Mouse (Mus musculus) heart, adult 2 months (tissue): ENCODE measurements at regions not wholly inside any gene's neighbourhood (a gene's known extent, or its start where the extent isn't known, plus 50 kb on each side); places are given as distances from the start of the nearest gene placed in this dataset.

Experiments used
- DNase-seq, 2 experiments: peaks; one replicate each; pipeline ENCODE4 v3.0.0; 2021
- H3K27ac ChIP-seq: fragments of 200-600 bp; 2 replicates; pipeline ENCODE4 v1.8.1; 2022
- H3K27me3 ChIP-seq: fragments of 200-500 bp; 2 replicates; pipeline ENCODE4 v1.6.1; 2012; ENCODE audit warnings: mild to moderate bottlenecking, low read length, inconsistent platforms, mixed read lengths; ENCODE audit not compliant: control insufficient read depth, insufficient read depth
- H3K36me3 ChIP-seq: fragments of 200-500 bp; 2 replicates; pipeline ENCODE4 v1.6.1; 2012; ENCODE audit warnings: low read length, inconsistent platforms; ENCODE audit not compliant: control insufficient read depth, insufficient read depth
- H3K4me1 ChIP-seq: fragments of 200-500 bp; 2 replicates; pipeline ENCODE4 v1.6.1; 2011; ENCODE audit warnings: low read length; ENCODE audit not compliant: control insufficient read depth, insufficient read depth
- H3K4me3 ChIP-seq: fragments of 200-600 bp; 2 replicates; pipeline ENCODE4 v1.8.1; 2022
- H3K79me2 ChIP-seq: fragments of 200-500 bp; replicated peaks from 2 replicates; pipeline ENCODE4 v1.6.1; 2012; ENCODE audit warnings: mild to moderate bottlenecking, inconsistent platforms, low read length, moderate library complexity, mixed read lengths; ENCODE audit not compliant: control insufficient read depth, insufficient read depth
- H3K9ac ChIP-seq: fragments of 200-500 bp; 2 replicates; pipeline ENCODE4 v1.6.1; 2012; ENCODE audit warnings: low read depth, mild to moderate bottlenecking, control low read depth, inconsistent platforms, low read length, mixed read lengths
- CTCF ChIP-seq: fragments of 200-600 bp; IDR thresholded peaks from 2 replicates; pipeline ENCODE4 v1.8.1; 2022; ENCODE audit warnings: antibody characterized with exemption, mild to moderate bottlenecking, moderate library complexity
- EP300 ChIP-seq: fragments of 200-500 bp; IDR thresholded peaks from 2 replicates; pipeline ENCODE4 v1.6.1; 2011; ENCODE audit warnings: low read depth, low read length, control low read depth; ENCODE audit not compliant: insufficient read depth
- POLR2A ChIP-seq: fragments of 200-500 bp; IDR thresholded peaks from 2 replicates; pipeline ENCODE4 v1.6.1; 2011; ENCODE audit warnings: mild to moderate bottlenecking, low read depth, low read length, control low read depth; ENCODE audit not compliant: insufficient read depth
- WGBS: fragments of 180-500 bp; shearing (Covaris S2); methylation state at CpG from one replicate; pipeline ENCODE4 v1.1.7; 2018; 5-methylcytosine and 5-hydroxymethylcytosine counted together
- intact Hi-C: fragments of 180-260 bp; cut with DNase I; formaldehyde crosslinking; loops from one replicate; pipeline ENCODE4 v1.15.1; 2025

DNA sequence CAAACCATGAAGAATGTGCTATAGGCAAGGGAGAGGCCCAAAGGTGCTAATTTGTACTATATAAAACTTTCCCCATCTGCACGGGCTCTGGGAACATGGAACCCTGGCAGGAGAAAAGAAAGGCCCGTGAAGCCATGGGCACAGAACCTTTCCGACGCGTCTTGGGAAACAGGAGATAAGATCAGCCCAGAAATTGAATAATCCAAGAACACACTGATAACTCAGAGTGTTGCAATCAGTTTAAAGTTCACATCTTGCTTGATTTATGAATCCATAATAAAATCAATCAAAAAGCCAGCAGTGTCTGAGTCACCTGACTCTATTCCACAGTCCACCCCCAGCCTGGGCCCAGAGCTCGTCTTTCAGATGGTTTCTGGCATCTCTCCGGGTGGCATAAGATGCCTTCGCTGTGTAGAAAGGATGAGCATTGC lies 133.4 kb upstream of the Rreb1 start:
- intact Hi-C loops, result no loop called here
- no peaks in the 10 kb centered on the region for H3K27me3 ChIP-seq
- WGBS, result 86% methylated on average over 8 of the region's 8 CpGs
- no peaks in the 10 kb centered on the region for H3K36me3 ChIP-seq
- no peak for DNase-seq
- no peak overlapping the region for H3K4me3 ChIP-seq
- TF ChIP-seq CTCF (no peak), POLR2A (no peak), EP300 (no peak)
- H3K4me1 ChIP-seq, result peaks cover 2% of the 10 kb centered on the region; the same call in 1 of the 2 replicates
- H3K79me2 ChIP-seq, result no peaks in the 10 kb centered on the region
- no peak overlapping the region for H3K9ac ChIP-seq
- no peak overlapping the region for H3K27ac ChIP-seq

GRCm38 (mm10) chr13:37649467-37650080 lies 128.6 kb upstream of the Rreb1 start:
- Histone ChIP-seq H3K36me3 (no peaks in the 10 kb centered on the region), H3K9ac (no peak overlapping the region), H3K4me3 (no peak overlapping the region), H3K27me3 (no peaks in the 10 kb centered on the region), H3K79me2 (no peaks in the 10 kb centered on the region), H3K4me1 (no peaks in the 10 kb centered on the region), H3K27ac (no peak overlapping the region)
- intact Hi-C loops, result loop anchor here (10.0 kb wide), 1 partner anchor 115 kb away; no protein-coding TSS in a partner anchor
- TF ChIP-seq EP300 (no peak), POLR2A (no peak), CTCF (no peak)
- WGBS, result 70% methylated on average over 9 of the region's 9 CpGs
- no peak for DNase-seq

DNA sequence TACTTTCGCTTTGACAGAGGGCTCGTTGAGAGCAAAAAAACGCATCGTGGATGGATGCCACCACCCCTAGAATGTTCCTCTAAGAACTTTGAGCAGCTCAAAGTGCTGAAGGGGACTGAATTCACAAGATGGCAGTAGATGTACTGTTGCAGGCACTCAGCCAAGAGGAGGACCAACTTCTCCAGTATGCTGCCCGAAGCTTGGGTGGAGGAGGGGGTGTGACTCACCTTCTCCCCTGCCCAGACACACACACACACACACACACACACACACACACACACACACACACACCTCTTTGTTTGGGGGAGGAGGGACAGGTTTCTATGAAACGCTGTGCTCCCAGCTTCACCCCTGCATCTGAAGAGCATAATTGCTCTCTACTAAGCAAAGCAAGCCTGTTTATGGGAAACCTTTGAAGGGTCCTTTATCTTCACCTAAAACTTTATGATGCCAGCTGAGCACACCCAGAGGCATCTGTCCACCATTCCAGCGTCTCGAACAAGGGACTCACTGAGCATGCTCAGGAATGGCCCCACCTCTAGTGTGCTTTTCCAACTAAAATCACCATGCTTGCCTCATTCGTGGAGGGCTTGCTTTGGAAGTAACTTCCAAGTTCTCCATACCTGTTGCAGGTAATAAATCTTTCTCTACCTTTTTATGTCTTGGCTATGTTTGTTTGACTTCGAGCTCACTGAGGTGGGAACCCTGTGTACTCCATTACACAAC lies 126.8 kb upstream of the Rreb1 start:
- H3K4me3 ChIP-seq, result no peak overlapping the region
- intact Hi-C loops, result loop anchor here (10.0 kb wide), 1 partner anchor 113 kb away; no protein-coding TSS in a partner anchor
- 82% methylated on average over 10 of the region's 10 CpGs for WGBS
- TF ChIP-seq CTCF, result no peak
- no peak for TF ChIP-seq POLR2A
- no peak for TF ChIP-seq EP300
- no peak overlapping the region for H3K9ac ChIP-seq
- no peaks in the 10 kb centered on the region for H3K27me3 ChIP-seq
- no peaks in the 10 kb centered on the region for H3K79me2 ChIP-seq
- no peak overlapping the region for H3K27ac ChIP-seq
- H3K4me1 ChIP-seq, result no peaks in the 10 kb centered on the region
- H3K36me3 ChIP-seq, result no peaks in the 10 kb centered on the region
- DNase-seq, result no peak

GRCm38 (mm10) chr13:37654651-37655050 lies 123.5 kb upstream of the Rreb1 start:
- Histone ChIP-seq H3K27ac (no peak overlapping the region), H3K4me1 (peaks cover 4% of the 10 kb centered on the region), H3K9ac (no peak overlapping the region), H3K27me3 (no peaks in the 10 kb centered on the region), H3K36me3 (no peaks in the 10 kb centered on the region), H3K79me2 (no peaks in the 10 kb centered on the region), H3K4me3 (no peak overlapping the region)
- no peak for TF ChIP-seq POLR2A
- TF ChIP-seq EP300, result no peak
- no peak for TF ChIP-seq CTCF
- no peak for DNase-seq
- intact Hi-C loops, result loop anchor here (10.0 kb wide), 1 partner anchor 110 kb away; no protein-coding TSS in a partner anchor
- whole genome bisulfite sequencing, result 83% methylated on average over 5 of the region's 5 CpGs

- no peak overlapping the region for H3K9ac ChIP-seq
- DNase-seq, result peak; percentile 72 to 87
- 23% methylated on average over 16 of the region's 16 CpGs for WGBS
- H3K4me3 ChIP-seq, result no peak overlapping the region
- no peaks in the 10 kb centered on the region for H3K27me3 ChIP-seq
- TF ChIP-seq EP300 (peak; percentile 58; the same call in 1 of the 2 replicates), POLR2A (no peak)
- no peaks in the 10 kb centered on the region for H3K36me3 ChIP-seq
- intact Hi-C loops, result loop anchor here (10.0 kb wide), 1 partner anchor 108 kb away; no protein-coding TSS in a partner anchor
- peaks cover 4% of the 10 kb centered on the region for H3K4me1 ChIP-seq
- H3K79me2 ChIP-seq, result no peaks in the 10 kb centered on the region
- H3K27ac ChIP-seq, result peak overlapping the region; percentile 72
Measured at GRCm38 (mm10) chr13:37657248-37657647, 121.0 kb upstream of the Rreb1 start.

- intact Hi-C loops, result loop anchor here (10.0 kb wide), 1 partner anchor 107 kb away; no protein-coding TSS in a partner anchor
- TF ChIP-seq POLR2A, result no peak
- no peak for TF ChIP-seq EP300
- no peak for TF ChIP-seq CTCF
- Histone ChIP-seq H3K27ac (peak overlapping the region; percentile 38; the same call in 1 of the 2 replicates), H3K4me3 (no peak overlapping the region), H3K27me3 (no peaks in the 10 kb centered on the region), H3K79me2 (no peaks in the 10 kb centered on the region), H3K9ac (no peak overlapping the region), H3K4me1 (peaks cover 4% of the 10 kb centered on the region), H3K36me3 (no peaks in the 10 kb centered on the region)
- DNase-seq, result peak in 1 of 2 experiments; percentile 49
- 0% methylated on average over 2 of the region's 2 CpGs for WGBS
Measured at GRCm38 (mm10) chr13:37658034-37658433, 120.2 kb upstream of the Rreb1 start.
